Mouse (Mus musculus) WW6 (cell line): ENCODE measurements around the gene Ecm1.

ENCODE experiments used
- DNase-seq: peaks from one replicate; pipeline ENCODE4 v3.0.0-alpha.2; 2013; ENCODE audit warnings: low read depth, low spot score

The Ecm1 gene

GRCm38 (mm10) chr3:95739353-95740104 lies at the start of gene Ecm1:
Gene Ecm1, minus strand, starts transcription at chr3:95739569.
- DNase-seq = no peak

- no peak for DNase-seq
Observed at GRCm38 (mm10) chr3:95785501-95785900, 46.1 kb upstream of the Ecm1 start.

GRCm38 (mm10) chr3:95771985-95772384 lies 32.6 kb upstream of the Ecm1 start:
- no peak for DNase-seq

GRCm38 (mm10) chr3:95765534-95765933 lies 26.2 kb upstream of the Ecm1 start:
- no peak for DNase-seq

GRCm38 (mm10) chr3:95763811-95764210 lies 24.4 kb upstream of the Ecm1 start:
- no peak for DNase-seq

- DNase-seq = no peak
Observed at GRCm38 (mm10) chr3:95762961-95763360, 23.6 kb upstream of the Ecm1 start.

GRCm38 (mm10) chr3:95761771-95762170 lies 22.4 kb upstream of the Ecm1 start:
- DNase-seq = no peak

GRCm38 (mm10) chr3:95760656-95761055 lies 21.3 kb upstream of the Ecm1 start:
- DNase-seq = no peak

GRCm38 (mm10) chr3:95760106-95760505 lies 20.7 kb upstream of the Ecm1 start, which contains the start of gene Tars2:
Gene Tars2, minus strand, starts transcription at chr3:95760206.
- no peak for DNase-seq

- DNase-seq = no peak
Observed at GRCm38 (mm10) chr3:95758467-95759218, 19.3 kb upstream of the Ecm1 start.

- no peak for DNase-seq
Observed at GRCm38 (mm10) chr3:95756808-95757207, 17.4 kb upstream of the Ecm1 start.

- DNase-seq = peak; percentile 86
Observed at GRCm38 (mm10) chr3:95754345-95755206, 15.2 kb upstream of the Ecm1 start.

- DNase-seq = no peak
Observed at GRCm38 (mm10) chr3:95752935-95753334, 13.6 kb upstream of the Ecm1 start.

- DNase-seq = no peak
Observed at GRCm38 (mm10) chr3:95740406-95740805, 1.0 kb upstream of the Ecm1 start.

GRCm38 (mm10) chr3:95735071-95735670 lies 4.2 kb downstream of the Ecm1 start:
- DNase-seq = no peak

- no peak for DNase-seq
Observed at GRCm38 (mm10) chr3:95734092-95734702, 5.2 kb downstream of the Ecm1 start.

- DNase-seq = no peak
Observed at GRCm38 (mm10) chr3:95732744-95733521, 6.4 kb downstream of the Ecm1 start.

GRCm38 (mm10) chr3:95732297-95732696 lies 7.1 kb downstream of the Ecm1 start:
- DNase-seq = no peak

GRCm38 (mm10) chr3:95731802-95732201 lies 7.6 kb downstream of the Ecm1 start:
- no peak for DNase-seq

GRCm38 (mm10) chr3:95730431-95730830 lies 8.9 kb downstream of the Ecm1 start:
- DNase-seq = no peak
